Mouse (Mus musculus) ovary, postnatal 10 days (tissue): ENCODE results near the gene Rasgrf1.

ENCODE experiments used
- DNase-seq: peaks from one replicate; pipeline ENCODE4 v3.0.0; 2022; ENCODE audit warnings: low spot score

Rasgrf1 gene

DNA sequence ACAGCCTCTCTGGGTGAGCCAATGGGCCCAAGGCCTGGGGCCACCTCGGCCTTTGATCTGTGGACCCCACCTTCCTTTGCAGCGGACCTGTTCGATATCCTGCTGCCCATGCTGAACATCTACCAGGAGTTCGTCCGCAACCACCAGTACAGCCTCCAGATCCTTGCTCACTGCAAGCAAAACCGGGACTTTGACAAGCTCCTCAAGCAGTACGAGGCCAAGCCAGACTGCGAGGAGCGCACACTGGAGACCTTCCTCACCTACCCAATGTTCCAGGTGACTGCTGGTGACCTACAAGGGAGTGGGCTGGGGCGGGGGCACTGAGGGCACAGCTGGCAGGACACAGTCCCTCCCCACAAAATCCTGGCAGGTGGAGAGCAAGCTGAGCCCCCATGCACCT, 60.6 kb downstream of the Rasgrf1 start:
- no peak for DNase-seq

GRCm38 (mm10) chr9:89970886-89971486, 61.3 kb downstream of the Rasgrf1 start:
- no peak for DNase-seq

DNA sequence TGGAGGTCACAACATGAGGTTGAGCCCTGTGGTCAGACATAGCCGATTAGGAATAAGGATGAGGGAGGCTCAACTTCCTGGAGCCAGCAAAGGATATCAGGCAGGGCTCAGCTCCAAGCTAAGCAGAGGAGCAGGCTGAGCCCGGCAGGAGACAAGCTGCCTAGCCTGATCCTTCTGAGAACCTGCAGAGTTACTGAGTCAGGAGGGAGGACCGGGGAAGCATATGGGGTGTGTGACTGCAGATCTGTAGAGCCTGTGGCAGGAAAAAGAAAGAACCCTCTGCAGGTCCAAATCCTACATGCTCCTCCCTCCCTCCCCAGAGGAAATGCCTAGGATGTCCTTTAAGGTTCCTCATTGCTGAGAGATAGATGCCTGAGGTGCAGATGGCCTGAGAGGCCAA, 62.6 kb downstream of the Rasgrf1 start:
- DNase-seq = no peak

DNA sequence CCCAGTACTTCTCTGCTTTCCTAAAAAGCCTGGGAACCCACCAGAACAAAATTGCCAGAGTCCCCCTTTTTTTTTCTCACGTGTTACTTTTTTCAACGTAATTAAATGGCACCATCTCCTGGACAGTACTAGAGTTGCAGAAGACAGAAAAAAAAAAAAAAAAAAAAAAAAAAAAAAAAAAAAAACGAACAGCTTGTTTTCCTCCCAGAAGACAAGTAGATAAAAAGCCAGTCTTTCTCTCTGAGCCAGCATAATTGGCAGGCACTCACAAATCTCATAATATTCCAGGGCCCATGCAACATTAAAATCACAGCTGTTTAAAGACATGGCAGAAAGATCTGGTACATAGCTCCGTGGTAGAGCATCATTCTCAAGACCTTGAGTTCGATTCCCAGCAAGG, 64.1 kb downstream of the Rasgrf1 start:
- DNase-seq = no peak

GRCm38 (mm10) chr9:89974463-89974931, 64.8 kb downstream of the Rasgrf1 start:
- no peak for DNase-seq

- DNase-seq = no peak
Measured at GRCm38 (mm10) chr9:89976366-89976940, 66.7 kb downstream of the Rasgrf1 start.

GRCm38 (mm10) chr9:89979248-89979647, 69.5 kb downstream of the Rasgrf1 start:
- DNase-seq = no peak

DNA sequence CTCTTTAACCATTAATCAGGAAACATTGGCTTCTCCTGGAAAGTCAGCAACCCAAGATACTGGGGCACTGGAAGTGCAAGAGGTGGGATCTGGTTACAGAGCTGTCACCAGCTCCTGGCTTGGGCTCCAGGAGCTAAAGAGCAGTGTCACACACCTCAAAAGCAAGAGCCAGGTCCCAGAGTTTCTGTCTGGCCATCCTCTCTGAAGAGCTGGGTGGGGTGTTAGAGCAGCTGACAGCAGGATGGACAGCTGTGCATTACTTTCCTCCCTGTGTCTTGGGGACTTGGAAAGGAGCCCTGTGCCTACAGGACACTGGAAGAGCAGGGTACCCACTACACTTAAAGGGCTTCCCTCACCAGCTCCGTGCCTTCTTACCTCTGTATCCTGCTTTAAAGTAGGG, 72.5 kb downstream of the Rasgrf1 start:
- DNase-seq = no peak

GRCm38 (mm10) chr9:89988053-89988452, 78.3 kb downstream of the Rasgrf1 start:
- no peak for DNase-seq

DNA sequence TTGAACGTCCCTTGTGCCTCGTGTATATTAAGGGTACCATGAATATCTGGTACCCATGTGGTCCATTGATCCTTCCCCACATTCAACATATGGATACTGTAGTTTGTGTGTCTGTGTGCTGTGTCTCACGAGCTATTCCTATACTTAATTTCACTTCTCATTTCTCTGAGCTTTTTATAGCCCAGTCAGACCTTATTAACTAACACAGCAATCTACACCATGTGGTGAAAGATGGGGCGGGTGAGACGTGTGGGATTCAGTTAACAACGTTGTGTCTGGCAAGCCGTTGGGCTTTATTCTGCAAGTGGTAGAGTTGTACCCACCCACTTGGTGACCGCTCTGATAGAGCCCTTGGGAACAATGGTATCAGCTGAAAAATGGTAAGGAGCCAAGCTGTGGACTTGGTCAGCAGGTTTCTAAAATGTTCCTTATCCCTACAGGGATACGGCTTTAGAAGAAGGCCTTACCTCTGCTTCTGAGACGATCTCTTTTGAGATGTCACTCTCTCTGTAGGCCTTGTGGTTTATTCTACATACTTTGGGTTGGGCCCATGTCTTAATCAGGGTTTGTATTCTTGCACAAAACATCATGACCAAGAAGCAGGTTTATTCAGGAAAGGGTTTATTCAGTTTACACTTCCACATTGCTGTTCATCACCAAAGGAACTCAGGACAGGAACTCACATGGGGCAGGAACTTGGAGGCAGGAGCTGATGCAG, 79.3 kb downstream of the Rasgrf1 start:
- DNase-seq = no peak

DNA sequence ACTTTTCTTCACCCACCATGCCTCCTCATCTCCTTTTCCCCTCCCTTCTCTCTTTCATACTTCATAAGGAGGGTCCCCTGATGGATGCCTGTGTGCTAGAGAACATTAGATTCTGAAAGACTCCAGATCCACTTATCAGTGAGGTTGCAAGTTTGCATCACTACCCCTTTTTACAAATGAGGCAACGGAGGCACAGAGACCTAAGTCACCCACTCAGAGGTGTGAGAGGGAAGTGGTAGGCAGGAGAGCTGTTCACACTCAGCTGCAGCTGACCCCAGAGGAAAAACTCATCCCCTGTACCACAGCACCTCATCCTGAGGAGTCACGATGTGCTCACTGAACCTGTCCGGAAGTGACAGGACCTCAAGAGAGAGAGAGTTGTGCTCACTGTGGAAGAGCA, 96.7 kb downstream of the Rasgrf1 start:
- no peak for DNase-seq

GRCm38 (mm10) chr9:90007094-90007493, 97.4 kb downstream of the Rasgrf1 start:
- DNase-seq = no peak

DNA sequence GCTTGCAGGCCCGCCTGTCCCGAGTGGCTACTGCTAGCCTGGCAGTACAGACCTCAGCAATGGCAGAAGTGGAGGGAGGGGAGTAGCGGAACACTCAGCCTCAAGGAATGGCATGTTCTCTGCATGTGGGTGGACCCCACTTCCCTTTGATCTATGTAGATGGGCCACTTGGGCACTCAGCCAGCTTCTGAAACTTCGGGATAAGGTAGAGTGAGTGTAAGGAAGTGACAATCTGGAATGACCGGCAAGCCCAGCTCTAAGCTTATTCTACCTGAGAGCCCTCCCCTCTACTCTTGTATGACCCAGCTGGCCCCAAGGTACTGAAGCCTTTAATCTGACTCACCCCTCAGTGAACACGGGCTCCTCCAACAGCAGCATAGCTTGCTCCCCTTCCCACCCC, 98.4 kb downstream of the Rasgrf1 start:
- no peak for DNase-seq

GRCm38 (mm10) chr9:90011849-90012248, 102.1 kb downstream of the Rasgrf1 start:
- no peak for DNase-seq

DNA sequence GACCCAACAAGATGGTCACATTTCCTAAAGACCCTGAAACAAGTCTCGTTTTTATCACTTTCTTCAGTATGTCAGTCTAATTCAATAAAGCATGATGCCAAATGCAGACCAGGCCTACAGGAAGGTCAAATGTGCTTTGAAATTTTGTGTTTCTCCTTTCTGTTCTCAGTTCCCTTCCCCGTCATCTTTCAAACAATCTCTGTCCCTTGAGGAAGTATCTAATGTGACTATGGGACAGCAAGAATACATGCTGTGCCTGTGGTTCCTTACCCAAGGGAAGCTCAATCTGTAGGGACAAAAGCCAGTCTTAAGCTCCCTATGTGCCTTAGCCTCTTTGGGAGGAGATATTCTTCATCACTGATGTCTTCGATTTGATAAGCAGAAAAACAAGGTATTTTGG, 104.9 kb downstream of the Rasgrf1 start:
- DNase-seq = no peak

- DNase-seq = no peak
Measured at GRCm38 (mm10) chr9:90016204-90016603, 106.5 kb downstream of the Rasgrf1 start.

DNA sequence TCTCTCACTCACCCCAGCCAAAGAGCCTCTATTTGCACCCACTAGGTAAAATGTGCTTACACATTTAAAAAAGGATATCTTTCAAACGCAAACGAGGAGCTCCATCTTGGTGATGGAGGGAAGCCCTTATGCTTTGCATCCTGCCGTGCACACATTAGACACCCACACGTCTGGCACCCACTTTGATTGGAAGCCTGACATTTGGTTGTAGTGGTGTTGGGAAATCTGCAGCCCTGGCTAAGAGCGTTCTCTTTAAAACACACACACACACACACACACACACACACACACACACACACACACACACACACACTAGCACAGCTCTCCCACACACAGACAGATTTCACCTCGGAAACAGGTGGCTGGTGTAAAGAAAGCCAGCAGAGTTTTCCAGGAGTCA, 111.2 kb downstream of the Rasgrf1 start:
- DNase-seq = no peak

- DNase-seq = no peak
Measured at GRCm38 (mm10) chr9:90021442-90021841, 111.7 kb downstream of the Rasgrf1 start.

DNA sequence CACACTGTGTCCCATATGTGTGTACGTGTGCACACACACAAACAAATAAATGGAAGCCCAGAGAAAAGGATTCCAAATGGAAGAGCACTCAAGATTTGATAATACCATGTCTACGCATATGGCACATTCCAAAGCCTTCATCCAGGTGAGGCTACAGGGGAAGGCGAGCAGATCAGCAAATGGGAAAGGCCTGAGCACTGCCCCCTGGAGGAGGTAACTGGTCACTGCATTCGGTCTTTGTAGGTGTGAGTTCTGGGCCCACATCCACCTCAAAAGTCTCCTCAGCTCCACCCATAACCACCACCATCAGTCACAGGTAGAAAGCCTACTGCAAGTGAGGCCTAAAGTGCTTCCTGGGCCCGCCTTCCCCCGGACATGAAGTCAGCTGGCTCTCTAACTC, 118.0 kb downstream of the Rasgrf1 start:
- DNase-seq = no peak

- no peak for DNase-seq
Measured at GRCm38 (mm10) chr9:90033922-90034321, 124.2 kb downstream of the Rasgrf1 start.

DNA sequence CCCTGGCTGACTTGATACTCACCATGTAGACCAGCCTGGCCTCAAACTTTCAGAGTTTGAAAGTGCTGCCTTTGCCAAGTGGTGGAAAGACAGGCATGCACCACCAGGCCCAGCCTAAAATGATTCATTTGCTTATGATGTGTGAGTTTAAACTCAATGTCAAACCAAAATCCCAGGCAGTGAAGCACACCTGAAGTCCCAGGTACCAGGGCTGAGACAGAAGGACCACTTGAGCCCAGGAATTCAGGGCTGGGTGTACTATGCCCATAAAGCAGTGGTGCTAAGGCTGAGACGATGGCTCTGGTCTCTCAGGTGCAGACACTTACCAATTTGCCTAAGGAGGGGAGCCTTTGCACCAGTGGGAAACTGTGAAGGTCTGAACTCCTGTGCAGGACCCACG, 125.5 kb downstream of the Rasgrf1 start:
- no peak for DNase-seq

- no peak for DNase-seq
Measured at GRCm38 (mm10) chr9:90035794-90036193, 126.1 kb downstream of the Rasgrf1 start.

DNA sequence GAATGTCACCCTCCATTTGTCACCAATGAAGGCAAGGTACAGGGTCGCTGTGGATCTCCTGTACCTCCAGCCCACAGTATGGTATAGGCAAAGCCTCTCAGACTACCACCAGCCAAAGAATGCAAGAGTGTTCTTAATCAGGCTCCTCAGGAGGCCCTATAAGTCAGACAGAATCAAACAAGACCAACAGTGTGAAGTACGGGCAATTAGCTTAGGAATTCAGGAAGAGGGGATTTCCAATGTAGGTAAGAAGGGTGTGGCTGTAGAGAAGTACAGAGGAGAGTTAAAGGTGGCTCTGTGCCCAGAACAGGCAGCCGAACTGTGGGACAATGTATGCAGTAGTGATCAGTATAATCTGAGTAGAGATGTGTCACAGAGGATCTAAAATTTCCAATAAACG, 126.6 kb downstream of the Rasgrf1 start:
- no peak for DNase-seq

- DNase-seq = no peak
Measured at GRCm38 (mm10) chr9:90038535-90038934, 128.8 kb downstream of the Rasgrf1 start.
